Mouse (Mus musculus): ENCODE measurements around the gene Vsnl1.

Vsnl1 gene

DNA sequence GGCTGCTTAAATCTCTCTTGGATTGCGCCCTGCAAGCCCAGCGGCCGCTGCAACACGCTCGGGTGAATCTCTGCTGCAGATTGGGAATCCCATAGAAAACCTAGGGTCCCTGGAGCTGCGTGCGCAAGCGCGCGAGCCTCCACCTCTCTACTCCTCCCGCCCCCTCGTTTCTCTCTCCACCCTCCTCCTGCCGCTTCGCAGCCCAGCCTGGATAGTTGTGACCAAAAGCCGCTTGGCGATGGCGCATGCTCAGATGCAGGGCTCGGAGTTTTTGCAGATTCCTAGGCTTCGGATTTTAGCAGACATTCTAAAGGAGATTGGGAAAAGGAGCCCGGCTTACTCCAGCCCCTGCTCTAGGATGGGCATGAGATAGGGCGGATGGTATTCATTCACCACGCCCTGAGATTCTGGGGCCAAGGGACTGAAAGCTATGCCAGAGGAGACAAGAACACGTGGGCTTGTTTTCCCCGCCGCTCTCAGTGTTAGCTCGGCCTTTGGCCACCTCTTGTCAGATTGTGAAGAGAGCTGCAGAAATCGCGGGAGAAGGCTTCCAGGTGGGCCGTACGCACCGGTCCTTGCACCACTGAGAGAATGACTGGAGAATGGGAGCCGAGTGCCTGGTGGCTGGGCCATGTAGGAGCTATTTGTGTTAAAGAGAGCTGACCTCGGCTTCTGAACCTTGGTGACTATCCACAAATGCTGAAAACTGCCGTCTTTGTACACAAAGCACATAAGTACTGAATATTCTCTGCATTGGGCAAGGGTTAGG is at the start of gene Vsnl1:
Vsnl1 (minus strand) TSS at position 117 of the 769 bp plus-strand sequence.
- no peak for DNase-seq (ENCODE audit: low read depth)

DNA sequence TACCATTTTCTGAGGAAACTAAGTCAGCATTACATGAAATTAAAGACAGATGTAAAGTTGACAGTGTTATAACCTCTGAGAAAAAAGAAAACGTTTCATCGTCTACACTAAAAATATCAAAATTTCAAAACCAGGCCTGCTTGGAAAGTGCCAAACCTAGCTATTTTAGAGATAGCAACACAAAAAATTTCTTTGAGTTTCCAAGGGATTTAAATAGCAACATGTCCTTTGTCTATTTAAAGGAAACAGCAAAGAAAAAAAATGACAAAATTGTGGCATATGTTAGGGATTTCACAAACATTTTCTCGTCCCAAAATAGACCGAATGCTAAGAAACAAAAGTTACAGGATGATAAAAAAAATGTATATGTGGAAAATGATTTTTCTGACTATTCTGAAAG is 20.2 kb upstream of the Vsnl1 start:
- DNase-seq (ENCODE audit: low read depth) = no peak

DNA sequence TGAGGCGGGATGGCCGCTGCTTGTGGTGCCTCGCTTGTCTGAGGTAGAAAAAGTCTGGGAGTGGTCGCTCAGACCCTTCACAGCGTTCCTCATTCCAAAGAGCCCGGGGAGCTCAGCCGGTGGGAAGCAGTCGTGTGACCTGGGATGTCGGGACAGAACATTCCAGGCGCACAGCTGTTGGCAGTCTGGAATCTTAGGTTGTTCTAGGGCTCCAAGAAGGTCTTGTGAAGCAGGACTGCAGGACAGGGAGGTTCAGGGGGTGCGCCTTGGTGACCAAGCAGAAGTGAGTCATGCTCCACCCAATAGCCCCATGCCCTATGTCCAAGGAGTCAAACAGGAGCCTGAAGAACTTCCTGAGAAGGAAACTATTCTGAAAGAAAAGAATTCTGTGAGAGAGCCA is 19.8 kb upstream of the Vsnl1 start:
- no peak for DNase-seq (ENCODE audit: low read depth)

DNA sequence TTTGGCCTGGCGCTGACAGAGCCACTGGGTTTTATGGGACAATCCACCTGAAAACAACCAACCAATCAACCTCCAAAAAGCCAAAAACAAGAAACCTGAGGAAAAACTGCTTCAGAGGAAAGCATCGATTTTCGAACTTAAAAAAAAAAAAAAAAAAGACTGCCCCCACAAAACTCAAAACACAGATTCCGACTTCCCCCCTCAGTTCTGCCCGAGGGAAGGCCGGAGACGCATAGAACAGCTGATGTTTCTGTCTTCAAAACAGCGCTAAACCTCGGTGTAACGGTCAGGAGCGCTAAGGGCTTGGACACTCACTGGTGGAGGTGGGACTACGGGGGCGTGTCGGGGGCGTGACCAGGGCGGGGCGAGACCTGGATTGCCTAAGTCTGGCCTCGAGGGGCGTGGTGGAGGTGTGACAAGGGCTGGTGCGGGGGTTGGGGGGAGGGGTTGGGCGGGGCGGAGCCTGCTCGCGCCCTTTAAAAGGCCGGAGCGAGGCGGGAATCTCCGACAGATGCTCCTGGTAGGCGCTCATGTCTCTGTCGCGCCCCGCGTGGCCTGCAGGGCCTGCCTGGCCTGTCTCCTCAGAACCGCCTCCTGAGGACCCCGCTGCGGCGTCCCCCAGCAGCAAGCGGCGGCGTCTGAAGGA is 19.3 kb upstream of the Vsnl1 start, which contains the start of gene Rad51ap2:
Rad51ap2 (plus strand) TSS at position 531 of the 646 bp plus-strand sequence.
- DNase-seq (ENCODE audit: low read depth) = no peak

DNA sequence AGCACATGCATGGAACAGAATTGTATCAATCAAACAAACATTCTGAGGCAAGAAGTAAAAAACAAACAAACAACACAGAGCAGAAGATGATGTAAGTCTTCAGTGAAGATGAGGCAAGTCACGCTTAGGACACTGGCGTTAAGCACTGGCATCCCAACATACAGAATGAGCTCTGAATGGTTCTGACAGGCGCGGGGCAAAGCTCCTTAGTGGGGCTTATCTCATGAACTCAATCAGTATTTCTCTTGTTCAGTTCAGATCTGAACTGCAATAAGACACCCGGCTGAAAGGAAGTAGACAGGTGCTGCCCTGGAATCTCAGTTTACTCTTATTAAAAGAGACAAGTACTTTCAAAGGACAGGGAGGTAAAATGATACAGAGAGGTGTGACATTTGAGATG is 17.7 kb upstream of the Vsnl1 start:
- no peak for DNase-seq (ENCODE audit: low read depth)

DNA sequence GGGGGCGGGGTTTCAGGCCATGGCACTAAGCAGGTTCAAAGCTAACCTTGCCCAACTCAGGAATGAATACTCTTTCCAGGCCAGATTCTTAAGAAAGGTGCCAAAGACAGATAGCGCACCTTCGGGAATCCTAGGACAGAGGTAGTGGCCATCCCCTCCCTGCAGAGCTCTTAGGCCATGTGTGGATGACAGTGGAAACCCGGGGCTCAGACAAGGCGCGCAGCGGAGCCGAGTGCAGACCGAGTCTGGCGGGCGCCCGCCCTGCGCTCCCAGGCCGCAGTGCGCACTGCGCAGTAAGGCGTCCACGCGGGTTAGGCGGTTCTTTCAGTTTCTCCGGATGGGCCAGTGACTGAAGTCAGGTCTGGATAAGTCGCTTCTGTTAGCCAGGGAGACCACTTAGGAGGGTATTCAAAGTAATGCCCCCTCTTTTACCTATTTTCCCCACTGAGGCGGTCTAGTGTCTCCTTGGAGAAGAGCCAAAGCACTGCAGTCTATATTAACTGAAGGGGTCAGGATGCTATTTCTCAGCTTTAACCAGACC is 1.6 kb upstream of the Vsnl1 start:
- no peak for DNase-seq (ENCODE audit: low read depth)

DNA sequence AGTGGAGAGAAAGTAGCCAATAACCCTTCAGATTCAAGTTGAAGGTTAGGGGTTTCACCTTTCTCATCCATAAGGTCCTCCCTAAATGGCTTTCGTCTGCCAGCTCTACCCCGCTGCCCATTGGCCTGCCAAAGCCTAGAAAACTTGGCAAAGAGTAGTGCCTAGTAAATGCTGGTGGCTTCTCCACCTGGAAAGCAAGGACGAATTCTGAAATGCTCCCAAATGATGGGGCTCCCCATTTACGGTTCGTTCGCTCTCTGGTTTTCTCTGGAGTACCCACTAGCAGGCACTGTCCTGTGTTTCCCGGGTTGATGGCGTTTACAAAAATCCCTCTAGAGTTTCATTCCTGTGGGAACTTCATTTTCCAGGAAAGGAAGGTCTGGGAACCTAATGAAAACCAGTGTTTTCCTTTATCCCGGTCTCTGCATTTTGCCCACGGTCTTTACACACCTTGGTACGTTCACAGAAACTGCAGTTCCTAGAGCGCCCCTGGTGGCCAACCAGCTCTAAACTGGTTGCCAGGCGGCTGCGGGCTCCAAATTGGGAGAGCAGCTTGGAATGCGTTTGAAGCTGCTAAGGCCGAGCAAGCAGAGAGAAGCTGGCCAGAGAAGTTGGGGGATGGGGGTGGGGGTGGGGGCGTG is 973 bp upstream of the Vsnl1 start:
- peak; percentile 15 for DNase-seq (ENCODE audit: low read depth)

DNA sequence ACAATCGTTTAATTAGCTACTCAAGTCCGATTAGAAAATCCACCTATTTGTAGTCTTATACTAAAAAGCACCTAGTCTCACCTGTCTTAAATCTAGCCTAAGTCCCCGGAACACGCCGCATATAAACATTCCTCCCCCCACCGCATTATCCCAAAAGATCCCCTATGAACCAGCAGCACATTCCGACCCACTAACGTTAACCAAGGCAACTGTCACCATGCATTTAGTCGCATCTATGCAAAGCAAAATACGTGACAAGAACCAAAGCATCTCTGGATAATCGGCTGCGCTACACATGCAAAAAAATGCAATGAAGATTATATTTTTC is 426 bp downstream of the Vsnl1 start:
- no peak for DNase-seq (ENCODE audit: low read depth)

DNA sequence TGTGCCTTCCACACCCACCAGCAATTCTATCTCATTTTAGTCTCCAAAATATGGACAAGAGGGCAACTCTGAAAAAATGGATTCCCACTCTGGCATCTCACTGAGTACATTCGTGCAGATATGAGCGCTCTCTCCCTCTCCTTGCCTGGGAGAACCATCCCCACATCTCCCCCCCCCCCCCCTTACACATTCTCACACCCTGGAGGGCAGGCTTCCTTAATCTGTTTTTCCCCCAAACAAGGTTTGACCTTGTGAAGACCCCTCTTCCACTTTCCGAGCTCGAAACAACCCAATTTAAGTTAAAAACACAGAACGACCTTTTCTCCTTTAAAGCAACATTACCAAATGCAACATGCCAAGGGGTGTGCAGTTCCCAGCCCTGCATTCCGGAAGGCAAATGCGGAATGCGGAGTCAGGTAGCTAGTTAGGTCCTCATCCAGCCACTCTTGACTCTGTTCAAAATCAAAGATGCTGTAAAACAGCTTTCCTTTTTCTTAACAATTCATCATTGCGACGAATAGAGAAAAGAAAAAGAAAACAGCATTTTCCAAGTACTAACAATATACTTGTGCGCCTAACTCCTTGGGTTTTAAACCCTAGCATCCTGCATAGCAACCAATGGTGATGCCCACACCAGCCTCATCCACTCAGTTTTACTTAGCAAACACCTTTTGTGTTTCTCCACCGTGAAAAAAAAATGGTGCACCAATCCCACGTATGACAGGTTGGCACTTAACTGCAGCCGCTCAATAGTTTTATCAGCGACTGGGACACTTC is 979 bp downstream of the Vsnl1 start:
- no peak for DNase-seq (ENCODE audit: low read depth)

DNA sequence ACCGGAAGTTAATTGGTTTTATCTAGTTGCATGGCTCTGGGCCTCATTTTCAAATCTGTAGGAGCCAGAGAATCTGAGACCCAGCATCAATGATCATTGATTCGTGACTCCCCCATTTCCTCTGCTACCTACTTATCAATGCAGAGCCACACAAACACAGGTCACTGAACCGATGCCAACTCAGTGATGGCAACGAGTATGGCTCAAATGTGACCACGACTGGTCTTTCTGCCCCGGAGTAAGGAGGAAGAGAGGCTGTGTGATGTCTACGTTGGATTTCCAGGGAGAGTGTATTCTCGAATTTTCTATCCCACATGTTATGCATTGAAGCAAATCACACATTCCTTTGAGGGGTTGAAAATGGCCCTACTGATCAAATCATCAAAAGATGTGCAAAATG is 2.0 kb downstream of the Vsnl1 start:
- no peak for DNase-seq (ENCODE audit: low read depth)

DNA sequence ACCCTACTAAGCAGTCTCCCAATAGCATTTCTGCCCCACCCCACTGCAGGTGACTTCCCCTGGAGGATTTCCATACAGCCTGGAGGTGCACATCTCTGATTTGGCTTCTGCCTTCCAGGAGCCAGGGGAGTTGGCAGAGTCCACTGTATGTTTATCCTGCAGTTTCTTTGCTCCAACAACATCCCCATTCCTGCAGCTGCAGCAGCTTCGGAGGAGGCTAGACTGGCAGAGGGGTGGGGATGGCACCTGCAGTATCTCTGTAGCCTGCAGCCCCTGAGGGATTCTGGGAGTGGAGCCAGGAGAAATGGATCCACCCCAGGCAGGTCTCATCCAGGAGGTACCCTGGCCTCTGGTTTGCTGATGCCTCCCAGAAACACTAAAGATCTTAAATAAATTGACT is 2.7 kb downstream of the Vsnl1 start:
- no peak for DNase-seq (ENCODE audit: low read depth)

DNA sequence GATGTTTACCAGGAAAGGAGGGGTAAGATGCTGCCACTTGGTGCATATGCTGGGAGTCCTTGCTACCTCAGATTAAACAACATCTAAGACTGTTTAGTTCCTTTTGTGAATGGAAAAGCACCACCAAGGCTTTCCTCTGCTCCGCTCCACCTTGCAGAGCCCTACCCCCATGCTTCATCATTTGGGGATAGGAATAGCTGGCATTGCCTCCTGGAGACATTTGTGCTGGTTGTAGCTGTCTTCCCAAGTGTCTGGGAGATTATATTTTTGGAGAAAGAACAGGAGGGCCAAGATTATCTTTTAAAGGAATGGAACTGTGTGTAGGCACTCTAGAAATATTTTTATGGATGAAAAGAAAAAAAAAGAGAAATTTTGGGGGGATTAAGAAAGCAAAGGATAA is 3.3 kb downstream of the Vsnl1 start:
- DNase-seq (ENCODE audit: low read depth) = no peak

DNA sequence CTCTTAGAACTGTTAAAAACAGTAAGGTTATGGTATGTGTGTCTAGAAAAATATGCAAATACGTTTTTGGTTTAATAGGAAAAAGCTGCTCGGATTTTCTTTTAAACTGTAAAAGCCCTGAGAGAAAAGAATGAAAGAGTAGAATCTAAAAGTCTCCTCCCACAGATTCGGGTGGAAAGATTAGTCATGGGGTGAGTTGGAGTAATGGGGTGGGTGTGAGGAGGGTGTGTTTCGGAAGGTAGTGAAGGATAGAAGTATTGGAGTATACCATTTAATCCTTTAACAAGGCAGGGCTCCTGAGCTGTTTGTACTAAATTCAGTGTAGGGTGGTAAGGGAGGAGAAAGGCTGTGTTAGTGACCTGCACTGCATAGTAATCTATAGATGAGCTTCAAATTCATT is 9.0 kb downstream of the Vsnl1 start:
- no peak for DNase-seq (ENCODE audit: low read depth)

DNA sequence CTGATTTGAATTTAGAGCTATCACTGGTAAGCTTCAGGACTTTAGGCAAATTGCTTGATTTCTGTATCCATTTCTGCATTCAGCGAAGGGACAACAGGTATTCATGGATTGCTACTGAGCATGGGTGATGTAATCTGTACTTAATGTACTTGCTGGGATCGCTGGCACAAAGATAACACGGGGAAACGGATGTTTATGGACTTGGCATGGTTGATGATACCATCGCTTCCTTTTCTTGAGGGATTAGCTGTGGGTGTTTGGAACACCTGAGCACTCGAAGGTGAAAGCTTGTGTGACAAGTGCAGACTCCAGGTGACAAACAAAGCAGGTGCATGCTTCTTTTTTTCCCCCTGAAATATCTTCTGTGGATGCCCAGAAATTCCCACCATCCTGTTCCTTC is 18.3 kb downstream of the Vsnl1 start:
- no peak for DNase-seq (ENCODE audit: low read depth)

DNA sequence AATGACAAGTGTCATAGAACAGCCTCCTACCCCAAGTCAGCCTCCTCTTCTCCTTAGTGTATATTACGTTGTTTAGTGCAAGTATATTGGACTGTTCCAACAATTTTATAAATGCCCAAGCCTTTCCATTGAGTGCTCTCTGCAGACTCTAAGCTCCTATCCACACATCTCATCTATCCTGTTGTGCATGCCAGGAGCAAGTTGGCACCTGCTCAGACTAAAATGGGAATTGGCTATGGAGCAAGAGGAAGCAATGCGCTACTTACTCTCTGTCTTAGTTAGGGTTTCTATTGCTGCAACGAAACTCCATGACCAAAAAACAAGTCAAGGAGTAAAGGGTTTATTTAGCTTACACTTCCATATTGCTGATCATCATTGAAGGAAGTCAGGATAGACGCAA is 28.7 kb downstream of the Vsnl1 start:
- DNase-seq (ENCODE audit: low read depth) = no peak

DNA sequence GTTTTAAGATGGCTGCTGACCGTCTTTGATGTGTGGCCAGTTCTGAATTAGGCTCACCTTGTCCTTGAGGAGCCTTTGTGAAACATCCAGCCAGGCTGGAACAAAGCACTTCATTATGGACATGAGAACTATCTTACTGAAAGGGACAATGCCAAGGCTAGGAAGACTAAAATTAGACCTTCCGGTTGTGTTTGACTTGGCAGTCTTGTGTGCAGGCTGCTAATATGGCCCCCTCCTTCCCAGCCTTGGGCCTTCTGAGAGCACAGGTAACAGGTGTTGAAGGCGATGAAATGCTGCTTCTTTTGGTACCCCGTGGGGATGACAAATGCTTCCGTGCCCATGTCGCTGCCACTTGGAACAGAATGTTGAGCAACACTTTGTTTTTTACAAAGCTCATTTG is 37.6 kb downstream of the Vsnl1 start:
- no peak for DNase-seq (ENCODE audit: low read depth)

DNA sequence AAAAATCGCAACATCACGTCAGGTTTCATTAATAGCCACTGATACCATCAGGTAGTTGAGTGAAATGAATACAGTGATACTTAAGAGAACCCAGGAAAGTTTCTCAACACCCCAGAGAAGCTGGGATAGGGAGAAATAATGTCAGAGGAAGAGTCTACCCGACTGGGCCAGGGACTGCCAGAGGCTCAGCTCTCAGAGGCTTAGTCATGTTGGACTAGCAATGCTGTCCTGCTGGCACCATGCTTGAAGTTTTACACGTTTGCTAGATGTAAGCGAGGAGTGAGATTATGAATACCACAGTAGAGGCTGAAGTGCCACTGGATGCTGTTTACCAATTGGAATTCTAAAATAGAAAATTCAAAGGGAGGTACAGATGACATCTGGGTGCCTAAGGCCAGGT is 39.4 kb downstream of the Vsnl1 start:
- DNase-seq (ENCODE audit: low read depth) = no peak

DNA sequence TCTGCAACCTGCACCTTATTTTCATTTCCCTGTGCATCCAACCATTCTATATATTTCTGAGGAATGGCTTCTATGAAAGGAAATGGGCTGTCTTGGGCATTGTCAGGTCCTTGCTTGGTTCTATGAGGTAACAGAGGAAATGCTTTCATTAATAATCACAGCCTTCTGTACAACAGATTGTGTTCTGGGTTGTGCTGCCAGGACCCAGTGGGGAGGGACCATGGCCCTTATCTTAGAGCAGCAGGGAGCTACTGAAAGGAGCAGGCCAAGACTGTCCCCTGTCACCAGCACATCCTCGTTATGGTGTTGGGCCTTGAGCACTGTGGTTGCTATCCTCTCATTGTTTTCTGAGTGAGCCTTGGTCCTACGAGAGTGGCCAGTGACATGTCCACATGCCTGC is 40.9 kb downstream of the Vsnl1 start:
- no peak for DNase-seq (ENCODE audit: low read depth)

DNA sequence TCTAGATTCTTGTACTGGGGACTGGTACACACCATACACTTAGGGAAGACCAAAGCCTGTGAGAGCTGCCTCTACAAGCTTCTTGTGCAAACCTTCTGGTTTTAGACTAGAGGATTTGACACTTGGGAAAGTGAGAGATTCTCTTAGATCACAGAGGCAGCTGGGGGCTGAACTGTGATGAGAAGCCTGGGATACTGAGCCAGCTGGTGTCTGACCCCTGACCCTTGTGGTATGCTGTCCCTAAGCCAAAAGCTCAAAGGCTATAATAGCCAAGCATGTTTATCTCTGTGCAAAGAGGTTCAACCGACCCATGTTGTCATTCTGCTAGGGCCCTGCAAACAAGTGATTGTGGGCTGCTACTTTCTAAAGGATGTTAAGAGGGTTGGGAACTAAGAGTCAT is 43.9 kb downstream of the Vsnl1 start:
- DNase-seq (ENCODE audit: low read depth) = no peak

DNA sequence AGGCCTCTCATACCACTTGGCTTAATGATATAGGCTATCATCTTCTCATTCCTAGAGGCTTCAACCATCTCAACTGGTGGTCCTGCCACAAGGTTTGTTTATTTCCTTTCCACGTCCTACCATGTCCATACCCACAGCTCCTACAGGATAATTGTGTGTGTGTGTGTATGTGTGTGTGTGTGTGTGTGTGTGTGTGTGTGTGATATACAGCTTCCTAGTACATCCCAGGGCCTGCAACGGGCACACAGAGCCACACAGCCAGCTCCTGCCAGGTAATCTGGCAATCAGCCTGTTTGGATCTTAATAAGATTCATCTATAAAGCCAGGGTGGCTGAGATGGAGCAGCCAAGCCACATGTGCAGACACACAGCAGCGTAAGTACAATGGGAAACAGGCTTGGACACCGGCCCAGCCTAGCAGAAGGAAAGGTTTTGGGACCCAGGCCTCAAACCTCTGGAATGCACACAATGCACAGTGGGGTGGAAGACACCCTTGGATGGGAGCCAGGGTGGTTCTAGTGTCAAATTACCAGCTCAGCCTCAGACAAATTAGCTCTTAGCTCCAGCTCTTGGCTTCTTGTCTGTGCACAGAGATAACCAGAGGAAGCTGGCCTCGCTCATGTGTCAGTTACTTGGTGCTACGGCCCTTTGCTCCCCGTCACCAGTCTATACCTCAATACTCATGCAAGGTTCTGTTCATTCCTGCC is 45.0 kb downstream of the Vsnl1 start:
- peak; percentile 74 for DNase-seq (ENCODE audit: low read depth)

DNA sequence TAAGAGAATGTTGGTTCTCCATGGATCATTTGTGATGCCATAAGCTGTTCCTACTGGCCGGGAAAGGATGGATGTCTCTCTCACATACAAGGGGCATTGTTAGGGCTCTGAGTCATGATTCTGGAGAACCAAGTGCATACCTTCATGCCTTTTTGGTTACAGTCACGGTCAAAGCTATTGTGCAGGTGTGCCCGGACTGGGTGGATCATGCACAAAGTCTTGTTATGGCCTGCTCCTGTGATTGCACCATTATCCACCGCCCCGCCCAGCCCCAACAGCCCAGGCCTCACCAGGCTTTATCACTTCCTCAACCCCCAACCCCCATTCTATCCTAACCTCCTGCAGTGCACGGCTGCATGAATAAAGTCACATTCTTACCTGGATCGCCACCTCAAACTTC is 47.3 kb downstream of the Vsnl1 start:
- no peak for DNase-seq (ENCODE audit: low read depth)

DNA sequence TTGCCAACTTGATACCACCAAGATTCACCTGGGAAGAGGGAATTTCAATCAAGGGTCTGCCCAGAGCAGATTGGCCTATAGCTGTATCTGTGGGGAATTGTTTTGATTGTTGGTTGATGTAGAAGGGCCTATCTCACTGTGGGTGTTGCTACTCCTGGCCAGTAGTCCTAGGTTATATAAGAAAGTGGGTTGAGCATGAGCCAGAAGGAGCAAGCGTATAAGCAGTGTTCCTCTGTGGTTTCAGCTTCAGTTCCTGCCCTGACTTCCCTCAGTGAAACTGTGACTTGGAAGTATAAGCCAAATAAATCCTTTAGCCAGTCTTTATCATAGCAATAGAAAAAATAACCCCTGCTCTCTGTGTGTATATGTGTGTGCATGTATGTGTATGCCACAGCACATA is 51.7 kb downstream of the Vsnl1 start:
- DNase-seq (ENCODE audit: low read depth) = no peak

Data from NIH3T3 (cell line).